Mouse (Mus musculus): Measurements from ENCODE around the gene Axl. TPM values are rescaled to one million over a fixed set of nuclear protein-coding genes. Genes with fewer than 3 reads are reported as not detected.
A peak's percentile ranks its signal among the peaks of the same experiment; 100 is the strongest.

Gene Axl
- polyA plus RNA-seq, 1 experiment from 2014 or later, result 32.5 TPM

DNA sequence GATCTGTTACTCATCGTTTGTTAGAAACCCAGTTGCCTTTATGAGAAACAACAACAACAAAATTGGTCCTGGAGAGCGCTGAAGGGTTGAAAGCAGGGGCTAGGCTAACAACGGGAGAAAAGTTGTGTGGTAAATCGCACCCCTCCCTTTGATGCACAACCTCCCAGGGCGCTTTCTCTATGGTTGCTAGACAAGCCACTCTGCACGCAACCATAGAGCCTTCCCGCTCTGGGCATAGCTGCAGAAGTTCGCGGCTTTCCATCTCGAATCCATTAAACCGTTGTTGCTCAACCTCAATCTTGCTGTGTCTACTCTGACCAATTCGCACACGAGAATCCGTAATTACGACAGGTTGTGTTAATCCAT, 33.1 kb downstream of the Axl start:
- Histone ChIP-seq H3K4me2 (ENCODE audit: low read depth, severe bottlenecking) (peak overlapping the region; percentile 63), H3K9ac (ENCODE audit: low read length) (peak overlapping the region; percentile 38), H3K27me3 (ENCODE audit: control insufficient read depth, insufficient read depth, low read length) (no peaks in the 10 kb centered on the region), H3K4me3 (ENCODE audit: low read depth, low read length) (peak overlapping the region; percentile 99), H3K36me3 (ENCODE audit: control insufficient read depth, insufficient read depth, low read length) (peaks cover 4% of the 10 kb centered on the region; the same call in 1 of the 2 replicates), H3K27ac (replicated peaks; ENCODE audit: low read depth, low read length) (peak overlapping the region; percentile 74), H3K9me3 (ENCODE audit: control insufficient read depth, low read length) (no peaks in the 10 kb centered on the region), H3K4me1 (ENCODE audit: control insufficient read depth, insufficient read depth, low read length) (peaks cover 9% of the 10 kb centered on the region; the same call in 1 of the 2 replicates)
- DNase-seq (ENCODE audit: low spot score) (peak; percentile 76), ATAC-seq (ENCODE audit: insufficient number of reproducible peaks, low FRiP score, low TSS enrichment, low read depth) (peak; percentile 45)
- under 1% methylated on average over 15 of the region's 15 CpGs for WGBS

- no peaks in the 10 kb centered on the region for H3K9me3 ChIP-seq (ENCODE audit: control insufficient read depth, low read length)
- peaks cover 6% of the 10 kb centered on the region; the same call in 1 of the 2 replicates for H3K36me3 ChIP-seq (ENCODE audit: control insufficient read depth, insufficient read depth, low read length)
- peak; percentile 99 for DNase-seq (ENCODE audit: low spot score)
- H3K4me3 ChIP-seq (ENCODE audit: low read depth, low read length), result peak within 1 kb of the TSS; percentile 99
- H3K27ac ChIP-seq (replicated peaks; ENCODE audit: low read depth, low read length), result peak within 1 kb of the TSS; percentile 93
- WGBS, result under 1% methylated on average over 53 of the region's 55 CpGs
- H3K4me2 ChIP-seq (ENCODE audit: low read depth, severe bottlenecking), result peak within 1 kb of the TSS; percentile 72
- peak; percentile 94 for ATAC-seq (ENCODE audit: insufficient number of reproducible peaks, low FRiP score, low TSS enrichment, low read depth)
- H3K4me1 ChIP-seq (ENCODE audit: control insufficient read depth, insufficient read depth, low read length), result peaks cover 9% of the 10 kb centered on the region; the same call in 1 of the 2 replicates
- peak within 1 kb of the TSS; percentile 99 for H3K9ac ChIP-seq (ENCODE audit: low read length)
- no peaks in the 10 kb centered on the region for H3K27me3 ChIP-seq (ENCODE audit: control insufficient read depth, insufficient read depth, low read length)
Observed at GRCm38 (mm10) chr7:25754738-25755467, 33.6 kb downstream of the Axl start, which contains the start of gene Hnrnpul1. Gene Hnrnpul1, minus strand, starts transcription at chr7:25754757.

- H3K9me3 ChIP-seq (ENCODE audit: control insufficient read depth, low read length), result no peaks in the 10 kb centered on the region
- DNase-seq (ENCODE audit: low spot score) (no peak), ATAC-seq (ENCODE audit: insufficient number of reproducible peaks, low FRiP score, low TSS enrichment, low read depth) (no peak)
- H3K36me3 ChIP-seq (ENCODE audit: control insufficient read depth, insufficient read depth, low read length), result peaks cover 7% of the 10 kb centered on the region; the same call in 1 of the 2 replicates
- peak overlapping the region; percentile 72 for H3K4me2 ChIP-seq (ENCODE audit: low read depth, severe bottlenecking)
- peak overlapping the region; percentile 99 for H3K9ac ChIP-seq (ENCODE audit: low read length)
- under 1% methylated on average over 30 of the region's 30 CpGs for WGBS
- no peaks in the 10 kb centered on the region for H3K27me3 ChIP-seq (ENCODE audit: control insufficient read depth, insufficient read depth, low read length)
- peak overlapping the region; percentile 99 for H3K4me3 ChIP-seq (ENCODE audit: low read depth, low read length)
- peak overlapping the region; percentile 93 for H3K27ac ChIP-seq (replicated peaks; ENCODE audit: low read depth, low read length)
- peaks cover 9% of the 10 kb centered on the region; the same call in 1 of the 2 replicates for H3K4me1 ChIP-seq (ENCODE audit: control insufficient read depth, insufficient read depth, low read length)
Observed at GRCm38 (mm10) chr7:25754439-25754737, 34.1 kb downstream of the Axl start.

DNA sequence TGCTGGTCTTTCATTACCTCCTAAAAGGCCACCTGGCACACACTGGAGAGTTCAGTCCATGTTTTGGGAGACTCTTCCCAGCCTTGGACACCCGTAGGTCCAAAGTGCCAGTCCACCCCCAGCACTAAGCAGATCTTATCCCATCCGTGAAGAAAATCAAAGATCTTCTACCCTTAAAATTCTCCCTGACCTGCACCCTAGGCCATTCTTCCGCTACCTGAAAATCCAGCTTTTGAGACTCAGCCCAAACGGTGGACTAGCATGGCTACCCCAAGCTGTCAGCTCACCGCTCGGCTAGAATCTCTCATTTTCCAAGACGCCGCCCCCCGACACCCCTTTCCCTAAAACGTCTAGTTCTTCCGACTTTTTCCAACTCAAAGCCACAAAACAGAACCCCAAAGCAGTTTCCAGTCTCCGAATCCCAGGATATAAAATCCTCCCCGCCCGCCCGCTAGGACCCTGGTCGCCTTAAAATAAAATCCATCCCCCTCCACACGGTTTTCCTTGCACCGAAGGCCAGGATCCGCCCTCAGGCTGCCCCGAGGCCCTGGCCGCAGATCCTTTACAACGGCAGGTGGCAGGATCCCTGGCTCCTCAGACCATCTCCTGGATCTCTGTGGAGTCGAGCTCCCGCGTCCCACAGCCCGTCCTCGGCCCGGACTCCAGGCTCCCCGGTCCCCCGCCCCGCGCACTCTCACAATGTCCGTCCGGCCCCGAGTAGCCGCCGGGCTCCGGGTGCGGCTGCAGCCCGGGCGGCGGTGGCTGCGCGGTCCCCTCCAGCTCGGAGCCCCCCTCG, 34.7 kb downstream of the Axl start:
- Histone ChIP-seq H3K36me3 (ENCODE audit: control insufficient read depth, insufficient read depth, low read length) (peaks cover 11% of the 10 kb centered on the region; the same call in 1 of the 2 replicates), H3K4me2 (ENCODE audit: low read depth, severe bottlenecking) (peak overlapping the region; percentile 72), H3K9me3 (ENCODE audit: control insufficient read depth, low read length) (no peaks in the 10 kb centered on the region), H3K4me3 (ENCODE audit: low read depth, low read length) (peak overlapping the region; percentile 99), H3K9ac (ENCODE audit: low read length) (peak overlapping the region; percentile 99), H3K4me1 (ENCODE audit: control insufficient read depth, insufficient read depth, low read length) (peaks cover 9% of the 10 kb centered on the region; the same call in 1 of the 2 replicates), H3K27ac (replicated peaks; ENCODE audit: low read depth, low read length) (peak overlapping the region; percentile 93), H3K27me3 (ENCODE audit: control insufficient read depth, insufficient read depth, low read length) (no peaks in the 10 kb centered on the region)
- under 1% methylated on average over 46 of the region's 46 CpGs for WGBS
- ATAC-seq (ENCODE audit: insufficient number of reproducible peaks, low FRiP score, low TSS enrichment, low read depth), result peak; percentile 0; the same call in 1 of the 2 replicates
- DNase-seq (ENCODE audit: low spot score), result peak; percentile 25

GRCm38 (mm10) chr7:25753076-25753475, 35.4 kb downstream of the Axl start:
- no peak overlapping the region for H3K27ac ChIP-seq (replicated peaks; ENCODE audit: low read depth, low read length)
- ATAC-seq (ENCODE audit: insufficient number of reproducible peaks, low FRiP score, low TSS enrichment, low read depth), result no peak
- H3K36me3 ChIP-seq (ENCODE audit: control insufficient read depth, insufficient read depth, low read length), result peaks cover 15% of the 10 kb centered on the region; the same call in 1 of the 2 replicates

DNA sequence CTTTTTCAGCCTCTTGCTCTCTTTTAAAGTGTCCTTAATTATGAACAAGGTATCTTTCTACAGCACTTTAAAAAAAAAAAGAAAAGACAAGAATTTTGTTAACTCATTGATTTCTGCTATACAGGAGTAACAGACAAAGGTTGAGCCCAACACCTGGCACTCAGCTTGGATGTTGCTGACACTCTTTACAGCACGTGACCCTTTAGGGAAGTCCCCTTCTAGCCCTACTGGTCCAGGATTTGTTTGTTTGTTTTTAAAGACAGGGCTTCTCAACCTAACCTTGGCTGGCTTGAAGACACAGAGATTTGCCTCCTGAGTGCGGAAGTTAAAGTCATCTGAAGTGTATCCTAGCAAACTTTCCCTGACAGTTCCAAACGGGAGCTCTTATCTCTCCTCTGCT, 41.7 kb downstream of the Axl start:
- no peak overlapping the region for H3K27ac ChIP-seq (replicated peaks; ENCODE audit: low read depth, low read length)
- H3K4me1 ChIP-seq (ENCODE audit: control insufficient read depth, insufficient read depth, low read length), result no peaks in the 10 kb centered on the region
- WGBS, result 73% methylated on average over 3 of the region's 3 CpGs
- no peak overlapping the region for H3K4me3 ChIP-seq (ENCODE audit: low read depth, low read length)
- no peaks in the 10 kb centered on the region for H3K27me3 ChIP-seq (ENCODE audit: control insufficient read depth, insufficient read depth, low read length)
- ATAC-seq (ENCODE audit: insufficient number of reproducible peaks, low FRiP score, low TSS enrichment, low read depth) (no peak), DNase-seq (ENCODE audit: low spot score) (no peak)
- peaks cover 43% of the 10 kb centered on the region for H3K36me3 ChIP-seq (ENCODE audit: control insufficient read depth, insufficient read depth, low read length)
- H3K9me3 ChIP-seq (ENCODE audit: control insufficient read depth, low read length), result no peaks in the 10 kb centered on the region
- H3K9ac ChIP-seq (ENCODE audit: low read length), result no peak overlapping the region
- no peak overlapping the region for H3K4me2 ChIP-seq (ENCODE audit: low read depth, severe bottlenecking)

More at GRCm38 (mm10) chr7:25753076-25753475, 35.4 kb downstream of the Axl start:
- no peaks in the 10 kb centered on the region for H3K9me3 ChIP-seq (ENCODE audit: control insufficient read depth, low read length)
- peak overlapping the region; percentile 72 for H3K4me2 ChIP-seq (ENCODE audit: low read depth, severe bottlenecking)
- DNase-seq (ENCODE audit: low spot score), result no peak
- H3K4me1 ChIP-seq (ENCODE audit: control insufficient read depth, insufficient read depth, low read length), result peaks cover 9% of the 10 kb centered on the region; the same call in 1 of the 2 replicates
- peak overlapping the region; percentile 99 for H3K9ac ChIP-seq (ENCODE audit: low read length)
- no peaks in the 10 kb centered on the region for H3K27me3 ChIP-seq (ENCODE audit: control insufficient read depth, insufficient read depth, low read length)
- peak overlapping the region; percentile 99 for H3K4me3 ChIP-seq (ENCODE audit: low read depth, low read length)

DNA sequence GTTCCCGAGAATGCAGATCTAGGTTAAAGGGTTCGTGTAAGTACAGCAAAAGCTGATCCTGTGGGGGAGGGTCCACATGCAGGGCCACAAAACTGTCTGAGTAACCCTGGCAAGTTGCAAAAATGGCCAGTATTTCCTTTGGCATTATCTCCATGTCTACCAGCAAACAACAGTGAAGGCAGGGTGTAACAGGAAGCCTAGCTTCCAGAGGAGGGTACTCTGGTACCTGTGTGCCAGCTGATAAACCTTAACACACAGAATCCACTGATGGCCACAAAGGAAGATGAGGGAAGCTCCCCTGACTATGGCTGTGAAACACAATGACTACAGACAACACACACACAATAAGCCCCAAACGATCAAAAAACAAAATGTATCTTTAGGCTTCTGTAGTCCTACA, 50.2 kb downstream of the Axl start:
- no peak for ATAC-seq (ENCODE audit: insufficient number of reproducible peaks, low FRiP score, low TSS enrichment, low read depth)
- H3K9me3 ChIP-seq (ENCODE audit: control insufficient read depth, low read length), result no peaks in the 10 kb centered on the region
- H3K27ac ChIP-seq (replicated peaks; ENCODE audit: low read depth, low read length), result no peak overlapping the region
- H3K4me3 ChIP-seq (ENCODE audit: low read depth, low read length), result no peak overlapping the region
- H3K36me3 ChIP-seq (ENCODE audit: control insufficient read depth, insufficient read depth, low read length), result peaks cover 52% of the 10 kb centered on the region
- H3K4me1 ChIP-seq (ENCODE audit: control insufficient read depth, insufficient read depth, low read length), result no peaks in the 10 kb centered on the region
- 91% methylated on average over 3 of the region's 3 CpGs for WGBS
- no peak overlapping the region for H3K9ac ChIP-seq (ENCODE audit: low read length)
- H3K4me2 ChIP-seq (ENCODE audit: low read depth, severe bottlenecking), result no peak overlapping the region
- H3K27me3 ChIP-seq (ENCODE audit: control insufficient read depth, insufficient read depth, low read length), result no peaks in the 10 kb centered on the region
- no peak for DNase-seq (ENCODE audit: low spot score)

DNA sequence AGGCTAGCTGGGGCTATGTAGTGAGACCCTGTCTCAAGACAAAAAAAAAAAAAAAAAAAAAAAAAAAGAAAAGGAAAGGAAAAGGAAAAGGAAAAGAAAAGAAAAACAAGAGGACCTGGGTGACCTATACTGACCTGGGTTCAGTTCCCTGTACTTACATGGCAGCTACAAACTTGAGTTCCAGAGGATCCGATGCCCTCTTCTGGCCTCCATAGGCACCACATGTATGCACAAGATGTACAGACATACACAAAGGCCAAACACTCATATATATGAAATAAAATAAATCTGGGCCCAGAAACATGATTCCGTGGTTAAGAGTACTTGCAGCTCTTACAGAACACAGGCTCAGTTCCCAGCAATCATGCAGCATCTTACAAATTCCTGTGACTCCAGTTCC, 51.6 kb downstream of the Axl start:
- H3K36me3 ChIP-seq (ENCODE audit: control insufficient read depth, insufficient read depth, low read length), result peaks cover 51% of the 10 kb centered on the region
- DNase-seq (ENCODE audit: low spot score) (no peak), ATAC-seq (ENCODE audit: insufficient number of reproducible peaks, low FRiP score, low TSS enrichment, low read depth) (no peak)
- no peak overlapping the region for H3K9ac ChIP-seq (ENCODE audit: low read length)
- no peaks in the 10 kb centered on the region for H3K27me3 ChIP-seq (ENCODE audit: control insufficient read depth, insufficient read depth, low read length)
- 94% methylated on average over 2 of the region's 2 CpGs for WGBS
- H3K27ac ChIP-seq (replicated peaks; ENCODE audit: low read depth, low read length), result no peak overlapping the region
- H3K4me3 ChIP-seq (ENCODE audit: low read depth, low read length), result no peak overlapping the region
- no peaks in the 10 kb centered on the region for H3K9me3 ChIP-seq (ENCODE audit: control insufficient read depth, low read length)
- no peaks in the 10 kb centered on the region for H3K4me1 ChIP-seq (ENCODE audit: control insufficient read depth, insufficient read depth, low read length)
- no peak overlapping the region for H3K4me2 ChIP-seq (ENCODE audit: low read depth, severe bottlenecking)
